Mouse (Mus musculus) C2C12 (cell line): ENCODE measurements at regions not wholly inside any gene's neighbourhood (a gene's known extent, or its start where the extent isn't known, plus 50 kb on each side); places are given as distances from the start of the nearest gene placed in this dataset.

ENCODE experiments used
- CTCF ChIP-seq: IDR thresholded peaks from one replicate; pipeline ENCODE4 v1.5.1; 2011; ENCODE audit not compliant: control insufficient read depth, insufficient read depth, insufficient read length
- FOSL1 ChIP-seq: IDR thresholded peaks from one replicate; pipeline ENCODE4 v1.8.0; 2011; ENCODE audit warnings: mild to moderate bottlenecking, low read length; ENCODE audit not compliant: poor library complexity, insufficient read depth, severe bottlenecking
- MAX ChIP-seq: IDR thresholded peaks from one replicate; pipeline ENCODE4 v1.6.1; 2011; ENCODE audit warnings: mild to moderate bottlenecking, control low read depth
- MYOG ChIP-seq: IDR thresholded peaks from one replicate; pipeline ENCODE4 v1.6.1; 2011; ENCODE audit not compliant: control insufficient read depth, insufficient read length; ENCODE audit errors: extremely low read depth
- USF1 ChIP-seq: IDR thresholded peaks from one replicate; pipeline ENCODE4 v1.6.1; 2011; ENCODE audit warnings: low read depth, mild to moderate bottlenecking, control low read depth, moderate library complexity

DNA sequence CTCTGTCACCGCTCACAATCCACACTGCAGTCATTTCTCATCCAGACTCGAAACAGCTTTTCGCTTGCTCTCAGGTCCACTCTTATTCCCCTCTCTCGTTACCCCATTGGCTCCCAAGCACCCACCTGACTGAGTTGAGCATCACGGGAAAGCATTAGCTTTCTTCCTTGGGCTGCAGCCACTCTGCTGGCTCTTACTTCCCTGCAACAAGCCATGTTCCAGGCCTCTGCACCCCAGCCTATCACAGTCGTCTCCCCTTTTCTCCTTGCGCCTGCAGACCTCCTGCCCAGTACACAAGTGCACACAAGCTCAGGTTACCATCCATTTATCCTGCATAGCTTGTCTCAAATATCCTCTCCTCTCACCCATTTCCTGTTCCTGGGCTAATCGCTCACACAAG, 88.5 kb upstream of the Tmem260 start:
- no peak for TF ChIP-seq MYOG
- no peak for TF ChIP-seq USF1
- no peak for TF ChIP-seq CTCF
- no peak for TF ChIP-seq MAX
- no peak for TF ChIP-seq FOSL1
